Mouse (Mus musculus) CH12F3 (cell line): ENCODE data around the gene Pdcd7.

Experiments used
- in situ Hi-C: fragments of 300-500 bp; cut with MboI; formaldehyde crosslinking; loops from 2 replicates; pipeline ENCODE4 v1.14.3; 2020; ENCODE audit warnings: low sequenced_read_pairs

Pdcd7 gene

GRCm38 (mm10) chr9:65392638-65393364 is 46.9 kb downstream of the Pdcd7 start:
- in situ Hi-C loops, result no loop called here

GRCm38 (mm10) chr9:65393606-65394005 is 47.7 kb downstream of the Pdcd7 start:
- in situ Hi-C loops, result no loop called here

GRCm38 (mm10) chr9:65394360-65394759 is 48.5 kb downstream of the Pdcd7 start:
- in situ Hi-C loops, result no loop called here

GRCm38 (mm10) chr9:65398279-65398678 is 52.4 kb downstream of the Pdcd7 start, which contains the start of gene Rasl12:
Rasl12 (plus strand) TSS chr9:65398506.
- in situ Hi-C loops, result no loop called here

GRCm38 (mm10) chr9:65399934-65400333 is 54.0 kb downstream of the Pdcd7 start:
- in situ Hi-C loops, result no loop called here

- in situ Hi-C loops, result no loop called here
Observed at GRCm38 (mm10) chr9:65404331-65405183, 58.7 kb downstream of the Pdcd7 start.

- in situ Hi-C loops, result no loop called here
Observed at GRCm38 (mm10) chr9:65405184-65405449, 59.2 kb downstream of the Pdcd7 start.

GRCm38 (mm10) chr9:65407327-65407726 is 61.4 kb downstream of the Pdcd7 start:
- in situ Hi-C loops, result no loop called here

GRCm38 (mm10) chr9:65407861-65408260 is 62.0 kb downstream of the Pdcd7 start:
- in situ Hi-C loops, result no loop called here

GRCm38 (mm10) chr9:65408871-65409295 is 63.0 kb downstream of the Pdcd7 start:
- in situ Hi-C loops, result no loop called here
